Mouse (Mus musculus) stomach, embryonic 16.5 days (tissue): Measurements from ENCODE around the gene Bmpr1b. TPM values are rescaled to one million over a fixed set of nuclear protein-coding genes. Genes with fewer than 3 reads are reported as not detected.

ENCODE experiments used
- ATAC-seq: fragments of 200-750 bp; cut with Nextera tagmentation; 2 replicates; pipeline ENCODE4 v1.8.0; 2017; ENCODE audit warnings: moderate number of reproducible peaks, moderate TSS enrichment; ENCODE audit not compliant: insufficient read depth, low FRiP score
- H3K27ac ChIP-seq: fragments of 300-500 bp; sonication (generic); 2 replicates; pipeline ENCODE4 v1.5.1; 2014; ENCODE audit warnings: low read length
- H3K27me3 ChIP-seq: fragments of 300-500 bp; sonication (generic); 2 replicates; pipeline ENCODE4 v1.6.1; 2014; ENCODE audit warnings: low read length, control low read depth, mixed read lengths; ENCODE audit not compliant: control insufficient read depth, insufficient read depth
- H3K36me3 ChIP-seq: fragments of 300-500 bp; sonication (generic); 2 replicates; pipeline ENCODE4 v1.6.1; 2014; ENCODE audit warnings: low read length; ENCODE audit not compliant: control insufficient read depth, insufficient read depth
- H3K4me1 ChIP-seq: fragments of 300-500 bp; sonication (generic); 2 replicates; pipeline ENCODE4 v1.6.1; 2014; ENCODE audit warnings: low read length, control low read depth, mixed read lengths; ENCODE audit not compliant: control insufficient read depth, insufficient read depth
- H3K4me2 ChIP-seq: fragments of 300-500 bp; sonication (generic); 2 replicates; pipeline ENCODE4 v1.6.1; 2014; ENCODE audit warnings: low read depth, low read length, mixed read lengths
- H3K4me3 ChIP-seq: fragments of 300-500 bp; sonication (generic); replicated peaks from 2 replicates; pipeline ENCODE4 v1.5.1; 2014; ENCODE audit warnings: mild to moderate bottlenecking, low read length
- H3K9ac ChIP-seq: fragments of 300-500 bp; sonication (generic); 2 replicates; pipeline ENCODE4 v1.6.1; 2014; ENCODE audit warnings: low read length
- H3K9me3 ChIP-seq: fragments of 300-500 bp; sonication (generic); replicated peaks from 2 replicates; pipeline ENCODE4 v1.6.1; 2016; ENCODE audit warnings: low read length, control low read depth; ENCODE audit not compliant: control insufficient read depth
- WGBS: fragments of 180-500 bp; shearing (Covaris S2); extraction: QIAGEN DNeasy Blood & Tissue Kit; methylation state at CpG from one replicate; pipeline ENCODE4 v1.1.7; 2014; 5-methylcytosine and 5-hydroxymethylcytosine counted together
- polyA plus RNA-seq: library from polyadenylated mRNA; unstranded; fragments of >200 nt; fragmentation: Nextera tagmentation; extraction: Ambion mirVana; gene quantifications from 2 replicates; pipeline ENCODE4 v1.2.1, GENCODE M21; 2015

Gene Bmpr1b
- polyA plus RNA-seq, 1 experiment from 2014 or later = 8.5 TPM

GRCm38 (mm10) chr3:142125556-142125955 is 43.7 kb downstream of the Bmpr1b start:
- Histone ChIP-seq H3K27me3 (no peaks in the 10 kb centered on the region), H3K4me1 (peaks cover 5% of the 10 kb centered on the region; the same call in 1 of the 2 replicates), H3K27ac (no peak overlapping the region), H3K36me3 (no peaks in the 10 kb centered on the region), H3K4me3 (no peak overlapping the region), H3K4me2 (no peak overlapping the region), H3K9ac (no peak overlapping the region), H3K9me3 (no peaks in the 10 kb centered on the region)
- WGBS = 34% methylated on average over 2 of the region's 2 CpGs
- ATAC-seq = peak; percentile 56

- no peak for ATAC-seq
Observed at GRCm38 (mm10) chr3:142124255-142124654, 45.0 kb downstream of the Bmpr1b start.

GRCm38 (mm10) chr3:142122376-142122775 is 46.8 kb downstream of the Bmpr1b start:
- ATAC-seq = no peak
- Histone ChIP-seq H3K4me1 (peaks cover 6% of the 10 kb centered on the region; the same call in 1 of the 2 replicates), H3K9ac (no peak overlapping the region), H3K4me3 (no peak overlapping the region), H3K27ac (no peak overlapping the region), H3K36me3 (no peaks in the 10 kb centered on the region), H3K9me3 (no peaks in the 10 kb centered on the region), H3K4me2 (no peak overlapping the region), H3K27me3 (no peaks in the 10 kb centered on the region)
- WGBS = 75% methylated on average over 5 of the region's 5 CpGs

More at GRCm38 (mm10) chr3:142124255-142124654, 45.0 kb downstream of the Bmpr1b start:
- 56% methylated on average over 6 of the region's 6 CpGs for WGBS
- Histone ChIP-seq H3K36me3 (no peaks in the 10 kb centered on the region), H3K27ac (no peak overlapping the region), H3K4me1 (peaks cover 5% of the 10 kb centered on the region; the same call in 1 of the 2 replicates), H3K9me3 (no peaks in the 10 kb centered on the region), H3K27me3 (no peaks in the 10 kb centered on the region), H3K9ac (no peak overlapping the region), H3K4me3 (no peak overlapping the region), H3K4me2 (no peak overlapping the region)

GRCm38 (mm10) chr3:142120795-142121194 is 48.4 kb downstream of the Bmpr1b start:
- H3K9ac ChIP-seq = no peak overlapping the region
- 76% methylated on average over 3 of the region's 3 CpGs for WGBS
- no peaks in the 10 kb centered on the region for H3K36me3 ChIP-seq
- no peaks in the 10 kb centered on the region for H3K27me3 ChIP-seq
- H3K4me1 ChIP-seq = peaks cover 5% of the 10 kb centered on the region; the same call in 1 of the 2 replicates
- no peak overlapping the region for H3K27ac ChIP-seq
- no peak overlapping the region for H3K4me2 ChIP-seq
- no peak overlapping the region for H3K4me3 ChIP-seq
- no peak for ATAC-seq
- H3K9me3 ChIP-seq = no peaks in the 10 kb centered on the region

- ATAC-seq = no peak
- H3K27ac ChIP-seq = no peak overlapping the region
- WGBS = 74% methylated on average over 6 of the region's 6 CpGs
- H3K9me3 ChIP-seq = no peaks in the 10 kb centered on the region
- H3K4me3 ChIP-seq = no peak overlapping the region
- H3K4me2 ChIP-seq = no peak overlapping the region
- H3K9ac ChIP-seq = no peak overlapping the region
- no peaks in the 10 kb centered on the region for H3K27me3 ChIP-seq
- H3K4me1 ChIP-seq = 0 out of 2 replicates have a peak, but pooled peaks cover 2% of the 10 kb centered on the region
- no peaks in the 10 kb centered on the region for H3K36me3 ChIP-seq
Observed at GRCm38 (mm10) chr3:142114762-142115316, 54.4 kb downstream of the Bmpr1b start.

GRCm38 (mm10) chr3:142114190-142114589 is 55.0 kb downstream of the Bmpr1b start:
- Histone ChIP-seq H3K9me3 (no peaks in the 10 kb centered on the region), H3K36me3 (no peaks in the 10 kb centered on the region), H3K27me3 (no peaks in the 10 kb centered on the region), H3K4me1 (0 out of 2 replicates have a peak, but pooled peaks cover 2% of the 10 kb centered on the region), H3K9ac (no peak overlapping the region), H3K27ac (no peak overlapping the region), H3K4me3 (no peak overlapping the region), H3K4me2 (no peak overlapping the region)
- 74% methylated on average over 3 of the region's 3 CpGs for WGBS
- ATAC-seq = no peak

DNA sequence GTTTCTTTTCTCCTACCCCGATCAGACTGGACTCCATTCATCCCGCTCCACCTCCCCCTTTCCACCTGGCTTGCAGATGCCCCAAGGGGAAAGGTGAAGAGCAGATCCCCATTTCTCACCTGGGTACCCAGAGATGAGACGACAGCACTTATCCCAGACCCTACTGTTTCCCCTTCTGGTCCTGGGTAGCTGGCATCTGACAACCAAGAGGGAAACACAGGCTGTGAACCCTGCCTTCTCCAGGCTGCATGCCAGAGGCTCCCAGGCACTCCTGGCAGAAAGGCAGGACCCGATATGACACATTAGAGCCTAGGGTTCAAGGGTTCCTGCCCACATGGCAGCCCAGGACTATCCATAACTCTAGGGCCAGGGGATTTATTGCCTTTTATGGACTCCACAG is 56.0 kb downstream of the Bmpr1b start:
- WGBS = 72% methylated on average over 4 of the region's 4 CpGs
- H3K4me1 ChIP-seq = no peaks in the 10 kb centered on the region
- H3K27ac ChIP-seq = no peak overlapping the region

DNA sequence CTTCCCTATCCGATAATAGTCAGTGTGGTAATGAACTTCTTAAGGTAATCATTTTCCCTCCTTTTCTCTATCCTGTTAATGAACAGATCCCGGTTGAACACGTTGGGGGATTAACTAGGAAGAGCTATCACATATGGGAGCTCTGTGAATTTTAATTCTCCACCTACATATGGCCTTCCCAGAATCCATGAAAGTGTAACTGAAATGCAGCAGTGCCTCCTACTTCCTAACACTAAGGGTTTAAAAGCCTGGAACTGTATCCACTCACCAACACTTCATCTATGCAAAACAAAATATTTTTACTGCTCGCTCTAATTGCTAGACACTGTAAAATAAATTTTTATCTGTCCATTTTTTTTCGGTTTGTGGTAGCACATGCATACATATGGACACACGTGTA is 63.0 kb downstream of the Bmpr1b start:
- no peak overlapping the region for H3K9ac ChIP-seq
- H3K27me3 ChIP-seq = no peaks in the 10 kb centered on the region
- H3K4me2 ChIP-seq = no peak overlapping the region
- no peak overlapping the region for H3K4me3 ChIP-seq
- H3K27ac ChIP-seq = no peak overlapping the region
- WGBS = 86% methylated on average over 6 of the region's 6 CpGs
- no peaks in the 10 kb centered on the region for H3K9me3 ChIP-seq
- ATAC-seq = no peak
- H3K36me3 ChIP-seq = no peaks in the 10 kb centered on the region
- H3K4me1 ChIP-seq = no peaks in the 10 kb centered on the region

More for the DNA sequence above, 56.0 kb downstream of the Bmpr1b start:
- Histone ChIP-seq H3K36me3 (no peaks in the 10 kb centered on the region), H3K9ac (no peak overlapping the region), H3K27me3 (no peaks in the 10 kb centered on the region), H3K4me3 (no peak overlapping the region), H3K9me3 (no peaks in the 10 kb centered on the region), H3K4me2 (no peak overlapping the region)
- no peak for ATAC-seq

GRCm38 (mm10) chr3:142104027-142104805 is 65.0 kb downstream of the Bmpr1b start:
- Histone ChIP-seq H3K27me3 (no peaks in the 10 kb centered on the region), H3K36me3 (no peaks in the 10 kb centered on the region), H3K4me2 (no peak overlapping the region), H3K9ac (no peak overlapping the region), H3K4me1 (no peaks in the 10 kb centered on the region), H3K27ac (no peak overlapping the region), H3K4me3 (no peak overlapping the region), H3K9me3 (no peaks in the 10 kb centered on the region)
- no peak for ATAC-seq
- WGBS = 90% methylated on average over 10 of the region's 10 CpGs
